Mouse (Mus musculus): ENCODE results near the gene Schip1.

Schip1 gene

GRCm38 (mm10) chr3:68616363-68616762 lies 551.8 kb downstream of the Schip1 start:
- no peak for DNase-seq (ENCODE audit: low spot score in 2 of 2)

GRCm38 (mm10) chr3:68617708-68618107 lies 553.1 kb downstream of the Schip1 start:
- no peak for DNase-seq (ENCODE audit: low spot score in 2 of 2)

GRCm38 (mm10) chr3:68619097-68619496 lies 554.5 kb downstream of the Schip1 start:
- DNase-seq (ENCODE audit: low spot score in 2 of 2): no peak

- DNase-seq (ENCODE audit: low spot score in 2 of 2): no peak
Observed at GRCm38 (mm10) chr3:68621971-68622370, 557.4 kb downstream of the Schip1 start.

DNA sequence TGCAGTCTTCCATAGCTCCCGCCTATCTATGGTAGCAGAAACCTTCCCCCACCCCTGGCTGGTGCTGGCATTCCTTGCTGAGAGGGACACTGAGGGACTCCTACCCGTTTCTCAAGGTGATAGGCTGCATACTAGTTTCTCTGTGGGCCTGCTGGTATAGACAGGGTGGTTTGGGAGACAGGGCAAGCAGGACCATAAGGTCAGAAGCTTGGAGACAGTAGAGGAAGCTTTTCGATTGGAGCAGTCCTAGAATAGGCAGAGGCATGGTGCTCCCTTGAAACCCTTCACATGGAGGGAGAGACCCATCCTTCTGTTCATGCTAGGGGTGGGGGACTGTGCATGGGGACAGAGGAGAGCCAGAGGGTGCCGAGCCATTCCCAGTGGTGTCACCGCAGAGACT lies 558.4 kb downstream of the Schip1 start:
- no peak for DNase-seq (ENCODE audit: low spot score in 2 of 2)

GRCm38 (mm10) chr3:68624471-68624870 lies 559.9 kb downstream of the Schip1 start:
- no peak for DNase-seq (ENCODE audit: low spot score in 2 of 2)

GRCm38 (mm10) chr3:68630261-68630660 lies 565.7 kb downstream of the Schip1 start:
- no peak for DNase-seq (ENCODE audit: low spot score in 2 of 2)

DNA sequence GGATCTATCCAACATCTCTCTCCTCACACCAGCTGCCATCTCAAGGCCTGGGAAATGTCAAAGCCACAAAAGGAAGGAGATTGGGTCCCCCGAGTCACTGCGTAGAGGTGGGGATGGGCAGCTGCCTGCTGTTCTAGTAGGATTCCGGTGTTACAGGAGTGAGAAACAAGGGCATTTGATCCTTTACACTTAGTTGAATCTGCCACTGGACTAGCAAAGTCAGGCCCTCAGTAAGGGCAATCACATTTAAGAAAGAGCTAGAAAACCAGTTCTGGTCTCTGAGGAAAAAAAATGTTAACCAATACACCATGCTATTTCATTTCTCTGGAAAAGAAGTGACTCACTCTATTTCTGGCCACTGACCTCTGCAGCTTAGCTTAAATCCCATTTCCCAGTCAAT lies 566.2 kb downstream of the Schip1 start:
- no peak for DNase-seq (ENCODE audit: low spot score in 2 of 2)

DNA sequence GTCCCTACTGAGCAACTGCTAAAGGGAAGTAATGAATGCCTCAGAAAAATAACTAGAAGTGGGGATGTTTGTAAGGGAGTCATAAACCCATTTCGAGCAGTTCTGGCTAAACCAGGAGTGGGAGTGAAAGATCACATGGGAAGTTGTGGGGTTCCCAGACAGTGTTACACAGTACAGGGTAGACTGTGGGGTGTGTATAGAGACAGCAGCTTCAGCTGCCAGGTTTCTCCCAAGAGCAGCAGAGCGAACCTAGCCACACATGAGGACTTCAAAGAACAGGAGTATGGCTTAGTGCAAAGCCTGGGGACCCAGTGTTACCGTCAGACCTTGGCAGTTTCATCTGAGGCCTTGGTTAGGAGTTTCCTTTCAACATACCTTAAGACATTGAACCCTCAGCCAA lies 568.1 kb downstream of the Schip1 start:
- no peak for DNase-seq (ENCODE audit: low spot score in 2 of 2)

DNA sequence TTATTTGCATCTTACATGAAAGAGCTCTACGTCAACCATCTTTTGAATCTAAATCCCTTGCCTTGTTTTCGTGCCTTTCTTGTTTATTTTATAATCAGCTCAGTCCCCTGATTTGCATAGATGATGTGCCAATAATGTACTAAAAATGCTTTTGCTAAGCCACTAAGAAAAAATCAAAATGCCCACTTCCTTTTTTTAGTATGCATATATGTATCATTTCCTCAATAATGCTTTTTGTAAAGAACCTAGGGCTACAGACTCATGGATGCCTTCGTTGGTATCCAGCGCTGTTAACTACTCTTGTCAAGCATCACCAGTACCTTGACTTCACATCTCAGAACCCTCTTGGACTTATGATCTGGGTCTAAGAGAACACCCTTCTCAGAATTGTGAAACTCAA lies 569.0 kb downstream of the Schip1 start:
- no peak for DNase-seq (ENCODE audit: low spot score in 2 of 2)

GRCm38 (mm10) chr3:68637960-68638359 lies 573.4 kb downstream of the Schip1 start:
- no peak for DNase-seq (ENCODE audit: low spot score in 2 of 2)

DNA sequence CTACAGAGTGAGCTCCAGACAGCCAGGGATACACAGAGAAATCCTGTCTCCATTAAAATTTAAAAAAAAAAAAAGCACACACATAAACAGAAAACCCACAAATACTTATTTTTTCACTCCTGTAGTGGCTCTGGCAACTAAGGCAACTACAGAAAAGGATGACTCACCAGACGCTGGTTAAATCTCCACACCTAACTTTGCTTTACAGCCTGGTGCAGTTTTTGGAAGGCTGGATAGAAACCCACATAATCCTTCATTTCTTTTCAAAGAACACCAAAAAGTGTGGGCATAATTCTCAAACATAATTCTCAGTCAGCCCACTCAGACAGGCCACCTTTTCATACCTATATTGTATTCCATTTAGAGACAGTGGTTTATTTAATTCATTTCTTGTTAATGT lies 574.1 kb downstream of the Schip1 start:
- DNase-seq (ENCODE audit: low spot score in 2 of 2): no peak

DNA sequence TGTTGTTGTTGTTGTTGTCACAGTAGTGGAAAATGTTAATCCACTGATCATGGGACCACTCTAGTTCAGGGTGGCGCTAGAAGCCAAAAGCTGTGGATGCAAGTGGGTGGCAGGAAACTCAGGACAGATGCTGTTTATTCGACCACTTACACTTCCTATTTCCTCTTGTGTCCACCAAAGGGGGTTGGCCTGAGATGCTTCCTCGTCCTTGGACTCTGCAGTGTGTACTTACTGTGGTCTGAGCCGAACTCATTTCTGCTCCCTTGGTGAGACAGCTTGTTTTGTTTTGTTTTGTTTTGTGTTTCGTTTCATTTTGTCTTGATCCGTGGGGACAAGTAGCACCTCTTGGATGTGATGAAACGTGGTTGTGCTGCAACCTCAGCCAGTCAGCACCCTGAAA lies 578.3 kb downstream of the Schip1 start:
- no peak for DNase-seq (ENCODE audit: low spot score in 2 of 2)

GRCm38 (mm10) chr3:68646387-68647130 lies 582.0 kb downstream of the Schip1 start:
- peak; percentile 39 to 66 for DNase-seq (ENCODE audit: low spot score in 2 of 2)

GRCm38 (mm10) chr3:68647282-68647681 lies 582.7 kb downstream of the Schip1 start:
- no peak for DNase-seq (ENCODE audit: low spot score in 2 of 2)

- no peak for DNase-seq (ENCODE audit: low spot score in 2 of 2)
Observed at GRCm38 (mm10) chr3:68650251-68650650, 585.6 kb downstream of the Schip1 start.

GRCm38 (mm10) chr3:68656607-68657352 lies 592.2 kb downstream of the Schip1 start:
- no peak for DNase-seq (ENCODE audit: low spot score in 2 of 2)

DNA sequence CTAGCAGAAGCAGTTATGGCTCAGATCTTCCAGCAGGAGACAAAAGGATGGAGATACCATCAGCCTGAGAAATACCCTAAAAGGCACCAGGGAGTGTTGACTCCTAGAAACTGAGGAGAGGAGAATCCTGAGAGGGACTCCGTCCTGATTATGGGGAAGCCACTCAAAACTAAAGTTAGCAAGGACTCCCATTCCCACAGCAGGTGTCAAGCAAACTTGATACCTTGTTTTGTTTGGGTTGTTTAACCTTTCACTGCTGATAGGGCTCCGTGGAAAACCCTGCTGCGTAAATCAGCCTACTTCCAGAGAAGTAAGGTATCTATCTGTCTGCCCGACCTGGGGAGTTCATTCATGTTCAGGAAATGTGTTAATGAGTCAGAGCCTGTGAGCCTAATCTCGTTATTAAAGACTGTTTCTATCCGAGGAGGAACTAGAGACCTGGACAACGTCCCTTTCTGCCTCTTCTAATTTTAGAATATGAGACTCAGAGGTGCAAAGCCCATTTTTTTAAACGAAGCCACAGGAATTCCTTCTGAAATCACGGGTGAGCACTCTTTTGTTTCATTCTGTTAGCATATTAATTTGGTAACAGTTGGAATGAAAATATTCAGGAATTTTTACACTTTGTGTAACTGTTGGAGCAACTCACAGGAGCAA lies 593.1 kb downstream of the Schip1 start:
- no peak for DNase-seq (ENCODE audit: low spot score in 2 of 2)

GRCm38 (mm10) chr3:68659996-68660395 lies 595.4 kb downstream of the Schip1 start:
- DNase-seq (ENCODE audit: low spot score in 2 of 2): no peak

- DNase-seq (ENCODE audit: low spot score in 2 of 2): no peak
Observed at GRCm38 (mm10) chr3:68660538-68660937, 595.9 kb downstream of the Schip1 start.

- DNase-seq (ENCODE audit: low spot score in 2 of 2): no peak
Observed at GRCm38 (mm10) chr3:68662386-68662785, 597.8 kb downstream of the Schip1 start.

GRCm38 (mm10) chr3:68664337-68664736 lies 599.7 kb downstream of the Schip1 start:
- DNase-seq (ENCODE audit: low spot score in 2 of 2): no peak

- no peak for DNase-seq (ENCODE audit: low spot score in 2 of 2)
Observed at GRCm38 (mm10) chr3:68666377-68666776, 601.8 kb downstream of the Schip1 start.

All from thymus, postnatal 10 days (tissue).